Mouse (Mus musculus) embryonic facial prominence, embryonic 10.5 days (tissue): ENCODE data around the gene Thap8. TPM values are rescaled to one million over a fixed set of nuclear protein-coding genes. Genes with fewer than 3 reads are reported as not detected.

Experiments
- DNase-seq: peaks from one replicate; pipeline ENCODE4 v3.0.0-alpha.2; 2017; ENCODE audit warnings: low spot score
- H3K27ac ChIP-seq: fragments of 300-500 bp; sonication (generic); replicated peaks from 2 replicates; pipeline ENCODE4 v1.5.1; 2016; ENCODE audit warnings: mild to moderate bottlenecking
- H3K27me3 ChIP-seq: fragments of 300-500 bp; sonication (generic); replicated peaks from 2 replicates; pipeline ENCODE4 v1.6.1; 2016; ENCODE audit warnings: low read depth, mild to moderate bottlenecking; ENCODE audit not compliant: poor library complexity, severe bottlenecking
- H3K36me3 ChIP-seq: fragments of 300-500 bp; sonication (generic); replicated peaks from 2 replicates; pipeline ENCODE4 v1.6.1; 2016; ENCODE audit warnings: mild to moderate bottlenecking, moderate library complexity
- H3K4me1 ChIP-seq: fragments of 300-500 bp; sonication (generic); 2 replicates; pipeline ENCODE4 v1.6.1; 2016
- H3K4me3 ChIP-seq: fragments of 300-500 bp; sonication (generic); 2 replicates; pipeline ENCODE4 v1.5.1; 2016; ENCODE audit warnings: mild to moderate bottlenecking, moderate library complexity
- H3K9me3 ChIP-seq: fragments of 300-500 bp; sonication (generic); 2 replicates; pipeline ENCODE4 v1.6.1; 2016; ENCODE audit warnings: mild to moderate bottlenecking
- WGBS: fragments of 180-500 bp; shearing (Covaris S2); methylation state at CpG from one replicate; pipeline ENCODE4 v1.1.7; 2016; 5-methylcytosine and 5-hydroxymethylcytosine counted together
- polyA plus RNA-seq: library from polyadenylated mRNA; unstranded; fragments of >200 nt; fragmentation: Nextera tagmentation; extraction: Ambion mirVana; gene quantifications from 2 replicates; pipeline ENCODE4 v1.2.1, GENCODE M21; 2016

Gene Thap8
- polyA plus RNA-seq, 1 experiment from 2014 or later, result 0.90 TPM

- no peaks in the 10 kb centered on the region for H3K27me3 ChIP-seq
- H3K27ac ChIP-seq, result no peak overlapping the region
- H3K4me1 ChIP-seq, result no peaks in the 10 kb centered on the region
- no peak overlapping the region for H3K4me3 ChIP-seq
- no peaks in the 10 kb centered on the region for H3K9me3 ChIP-seq
- DNase-seq, result no peak
- 93% methylated on average over 5 of the region's 5 CpGs for WGBS
- H3K36me3 ChIP-seq, result peaks cover 87% of the 10 kb centered on the region
Observed at GRCm38 (mm10) chr7:30265531-30265930, 14.4 kb upstream of the Thap8 start.

- Histone ChIP-seq H3K9me3 (no peaks in the 10 kb centered on the region), H3K36me3 (peaks cover 89% of the 10 kb centered on the region), H3K27ac (no peak overlapping the region), H3K4me1 (no peaks in the 10 kb centered on the region), H3K27me3 (no peaks in the 10 kb centered on the region), H3K4me3 (no peak overlapping the region)
- WGBS, result 89% methylated on average over 7 of the region's 7 CpGs
- DNase-seq, result no peak
Observed at GRCm38 (mm10) chr7:30265935-30266334, 14.0 kb upstream of the Thap8 start.

DNA sequence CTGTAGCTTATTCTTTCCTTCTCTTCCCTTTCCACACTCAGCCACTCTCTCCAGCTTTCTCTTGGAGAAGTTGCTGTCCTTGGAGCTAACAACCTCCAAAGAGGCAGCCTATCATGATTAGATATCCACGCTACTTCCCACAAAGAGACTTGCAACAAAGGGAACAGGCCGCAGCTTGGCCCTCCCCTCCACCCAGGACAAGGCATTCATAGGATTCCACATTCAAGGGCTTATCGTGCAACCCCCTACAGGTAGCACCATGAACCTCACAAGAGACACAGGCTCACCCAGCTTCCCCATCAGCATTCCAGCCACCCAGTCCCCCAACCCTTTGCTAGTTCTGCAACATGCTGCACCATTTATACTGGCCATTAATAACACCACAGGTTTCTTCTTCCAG is 13.1 kb upstream of the Thap8 start:
- no peak overlapping the region for H3K27ac ChIP-seq
- H3K4me3 ChIP-seq, result no peak overlapping the region
- WGBS, result 89% methylated on average over 3 of the region's 3 CpGs
- H3K27me3 ChIP-seq, result no peaks in the 10 kb centered on the region
- H3K9me3 ChIP-seq, result no peaks in the 10 kb centered on the region
- DNase-seq, result no peak
- H3K36me3 ChIP-seq, result peaks cover 89% of the 10 kb centered on the region
- H3K4me1 ChIP-seq, result no peaks in the 10 kb centered on the region

DNA sequence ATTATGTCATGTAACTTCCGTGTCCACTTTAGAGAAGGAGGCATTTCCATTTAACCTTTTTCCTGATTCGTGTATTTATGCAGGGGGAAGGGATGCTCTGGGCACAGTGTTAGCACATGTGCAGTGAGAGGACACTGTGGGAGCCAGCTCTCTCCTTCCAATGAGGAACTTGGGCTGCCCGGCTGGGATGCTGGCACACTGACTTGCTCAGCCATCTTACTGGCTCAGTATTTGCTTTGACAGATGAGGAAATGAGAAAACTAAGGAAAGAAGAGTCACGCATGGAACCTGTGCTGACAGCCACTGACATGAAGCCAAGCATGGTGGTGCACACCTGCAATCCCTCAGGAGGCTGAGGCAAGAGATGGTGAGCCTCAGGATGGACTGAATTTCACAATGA is 10.3 kb upstream of the Thap8 start:
- WGBS, result 90% methylated on average over 4 of the region's 4 CpGs
- H3K27ac ChIP-seq, result no peak overlapping the region
- no peak overlapping the region for H3K4me3 ChIP-seq
- no peaks in the 10 kb centered on the region for H3K27me3 ChIP-seq
- H3K36me3 ChIP-seq, result peaks cover 91% of the 10 kb centered on the region
- H3K9me3 ChIP-seq, result no peaks in the 10 kb centered on the region
- H3K4me1 ChIP-seq, result no peaks in the 10 kb centered on the region
- no peak for DNase-seq

- no peak overlapping the region for H3K27ac ChIP-seq
- no peak overlapping the region for H3K4me3 ChIP-seq
- DNase-seq, result no peak
- H3K4me1 ChIP-seq, result peaks cover 7% of the 10 kb centered on the region
- H3K9me3 ChIP-seq, result no peaks in the 10 kb centered on the region
- 77% methylated on average over 6 of the region's 6 CpGs for WGBS
- H3K27me3 ChIP-seq, result no peaks in the 10 kb centered on the region
- H3K36me3 ChIP-seq, result peaks cover 45% of the 10 kb centered on the region
Observed at GRCm38 (mm10) chr7:30274383-30274782, 5.5 kb upstream of the Thap8 start.

DNA sequence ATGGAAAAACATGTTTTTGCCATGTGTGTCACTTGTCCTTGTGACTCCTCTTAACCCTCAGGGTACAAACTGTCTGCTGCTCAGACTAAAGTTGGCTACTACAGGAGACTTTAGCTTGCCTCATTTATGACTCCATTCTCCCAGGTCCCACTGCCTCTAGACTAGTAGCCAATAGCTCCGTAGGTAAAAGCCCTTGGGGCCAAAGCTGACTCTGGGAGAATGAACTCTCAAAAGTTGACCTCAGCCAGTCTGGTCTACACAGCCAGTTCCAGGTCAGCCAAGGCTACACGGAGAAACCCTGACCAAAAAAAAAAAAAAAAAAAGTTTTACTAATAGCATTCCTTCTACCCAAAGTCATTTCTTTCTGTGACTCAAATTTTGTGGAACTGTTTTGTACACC is 983 bp upstream of the Thap8 start:
- Histone ChIP-seq H3K4me1 (peaks cover 20% of the 10 kb centered on the region), H3K27ac (no peak overlapping the region), H3K27me3 (no peaks in the 10 kb centered on the region), H3K4me3 (peak overlapping the region; percentile 78; the same call in 1 of the 2 replicates), H3K9me3 (no peaks in the 10 kb centered on the region), H3K36me3 (0 out of 2 replicates have a peak, but pooled peaks cover 1% of the 10 kb centered on the region)
- no peak for DNase-seq
- 52% methylated on average over 2 of the region's 2 CpGs for WGBS

GRCm38 (mm10) chr7:30279536-30279935 is 358 bp upstream of the Thap8 start:
- peak overlapping the region; percentile 78 for H3K4me3 ChIP-seq
- H3K36me3 ChIP-seq, result no peaks in the 10 kb centered on the region
- DNase-seq, result no peak
- under 1% methylated on average over 6 of the region's 6 CpGs for WGBS
- no peaks in the 10 kb centered on the region for H3K9me3 ChIP-seq
- peak overlapping the region; percentile 86 for H3K27ac ChIP-seq
- no peaks in the 10 kb centered on the region for H3K27me3 ChIP-seq
- H3K4me1 ChIP-seq, result peaks cover 20% of the 10 kb centered on the region

DNA sequence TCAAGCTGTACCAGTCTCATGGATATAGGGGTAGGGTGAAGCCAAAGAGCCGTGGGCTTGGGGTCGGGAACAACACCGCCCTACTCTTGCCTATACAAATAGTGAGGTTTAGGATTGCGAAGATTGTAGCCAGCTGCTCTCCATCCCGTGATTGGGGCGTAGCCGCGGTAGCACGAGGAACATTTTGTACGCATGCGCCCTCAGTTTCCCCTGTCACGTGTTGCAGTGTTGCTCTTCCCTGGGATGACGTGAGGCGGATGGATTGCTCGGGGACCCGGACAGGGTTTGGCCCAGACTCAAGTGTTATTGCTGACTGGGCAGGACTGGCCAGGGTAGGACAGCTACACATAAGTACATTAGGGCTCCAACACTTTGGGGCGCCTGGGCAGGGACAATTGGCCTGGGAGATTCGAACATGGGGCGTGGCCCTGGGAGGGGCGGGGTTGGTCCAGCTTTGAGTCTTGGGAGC is 810 bp downstream of the Thap8 start:
- DNase-seq, result peak; percentile 85
- H3K27me3 ChIP-seq, result no peaks in the 10 kb centered on the region
- no peaks in the 10 kb centered on the region for H3K9me3 ChIP-seq
- peak overlapping the region; percentile 78 for H3K4me3 ChIP-seq
- H3K27ac ChIP-seq, result peak overlapping the region; percentile 86
- WGBS, result under 1% methylated on average over 20 of the region's 20 CpGs
- no peaks in the 10 kb centered on the region for H3K36me3 ChIP-seq
- peaks cover 20% of the 10 kb centered on the region for H3K4me1 ChIP-seq

DNA sequence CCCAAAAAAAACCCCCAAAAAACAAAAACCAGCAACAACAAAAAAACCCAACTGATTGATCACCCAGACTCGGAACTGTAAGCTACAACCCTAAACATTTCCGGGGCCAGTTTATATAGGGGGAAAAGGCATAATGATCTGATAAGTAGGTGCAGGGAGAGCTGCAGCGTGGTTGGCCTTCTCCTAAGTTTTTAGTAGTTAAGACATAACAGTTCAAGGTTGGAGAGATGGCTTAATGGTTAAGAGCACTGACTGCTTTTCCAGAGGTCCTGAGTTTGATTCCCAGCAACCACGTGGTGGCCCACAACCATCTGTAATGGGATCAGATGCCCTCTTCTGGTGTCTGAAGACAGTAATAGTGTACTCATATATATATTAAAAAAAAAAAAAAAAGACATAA is 1.6 kb downstream of the Thap8 start:
- no peak for DNase-seq
- Histone ChIP-seq H3K9me3 (no peaks in the 10 kb centered on the region), H3K4me1 (peaks cover 20% of the 10 kb centered on the region), H3K27ac (no peak overlapping the region), H3K4me3 (no peak overlapping the region; the same call in 1 of the 2 replicates), H3K27me3 (no peaks in the 10 kb centered on the region), H3K36me3 (no peaks in the 10 kb centered on the region)
- WGBS, result 82% methylated on average over 4 of the region's 4 CpGs

GRCm38 (mm10) chr7:30282740-30283139 is 2.8 kb downstream of the Thap8 start:
- peaks cover 20% of the 10 kb centered on the region for H3K4me1 ChIP-seq
- no peaks in the 10 kb centered on the region for H3K36me3 ChIP-seq
- DNase-seq, result no peak
- H3K27ac ChIP-seq, result no peak overlapping the region
- WGBS, result 80% methylated on average over 7 of the region's 7 CpGs
- H3K9me3 ChIP-seq, result no peaks in the 10 kb centered on the region
- H3K27me3 ChIP-seq, result no peaks in the 10 kb centered on the region
- H3K4me3 ChIP-seq, result no peak overlapping the region

- H3K27me3 ChIP-seq, result peaks cover 11% of the 10 kb centered on the region; the same call in 1 of the 2 replicates
- no peak for DNase-seq
- H3K36me3 ChIP-seq, result no peaks in the 10 kb centered on the region
- H3K4me3 ChIP-seq, result no peak overlapping the region
- peaks cover 20% of the 10 kb centered on the region for H3K4me1 ChIP-seq
- H3K9me3 ChIP-seq, result no peaks in the 10 kb centered on the region
- H3K27ac ChIP-seq, result no peak overlapping the region
- WGBS, result 71% methylated on average over 8 of the region's 8 CpGs
Observed at GRCm38 (mm10) chr7:30286701-30287410, 7.0 kb downstream of the Thap8 start.

GRCm38 (mm10) chr7:30288046-30288445 is 8.2 kb downstream of the Thap8 start:
- no peaks in the 10 kb centered on the region for H3K9me3 ChIP-seq
- peaks cover 6% of the 10 kb centered on the region for H3K36me3 ChIP-seq
- WGBS, result 73% methylated on average over 6 of the region's 6 CpGs
- DNase-seq, result no peak
- H3K4me3 ChIP-seq, result no peak overlapping the region
- H3K27ac ChIP-seq, result no peak overlapping the region
- peaks cover 31% of the 10 kb centered on the region for H3K4me1 ChIP-seq
- H3K27me3 ChIP-seq, result peaks cover 11% of the 10 kb centered on the region; the same call in 1 of the 2 replicates

DNA sequence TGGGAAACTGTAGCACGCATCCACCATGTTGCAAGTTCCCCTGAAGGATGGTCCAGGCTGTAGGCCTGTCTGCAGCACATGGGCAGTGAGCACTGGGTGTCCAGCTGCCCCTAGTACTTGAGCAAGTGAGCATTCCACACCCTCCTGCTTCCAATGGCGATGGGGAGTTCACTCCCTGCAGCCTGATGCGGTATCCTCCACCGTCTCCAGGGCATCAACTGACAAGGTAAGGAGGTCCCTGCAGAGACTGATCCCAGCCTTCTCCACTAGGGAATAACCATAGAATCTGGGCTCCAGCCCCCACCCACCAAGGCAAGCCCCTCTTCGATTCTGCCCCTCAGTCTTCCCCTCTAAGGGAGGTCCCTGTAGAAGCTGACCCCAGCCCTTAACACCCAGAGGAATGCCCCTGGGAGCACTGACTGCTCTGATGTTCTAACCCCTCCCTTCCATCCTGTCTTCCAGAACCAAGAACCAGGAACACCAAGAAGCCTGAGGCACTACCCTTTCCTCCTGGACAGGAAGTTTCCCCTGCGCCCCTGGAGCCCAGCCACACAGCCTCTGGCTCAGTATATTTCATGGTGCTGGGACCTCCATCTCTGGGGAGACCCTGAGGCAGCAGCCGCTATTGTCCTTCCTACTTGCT is 9.3 kb downstream of the Thap8 start:
- H3K9me3 ChIP-seq, result no peaks in the 10 kb centered on the region
- no peak for DNase-seq
- H3K4me3 ChIP-seq, result peak overlapping the region; percentile 14; the same call in 1 of the 2 replicates
- 61% methylated on average over 7 of the region's 7 CpGs for WGBS
- peaks cover 11% of the 10 kb centered on the region; the same call in 1 of the 2 replicates for H3K27me3 ChIP-seq
- H3K4me1 ChIP-seq, result peaks cover 31% of the 10 kb centered on the region
- H3K27ac ChIP-seq, result peak overlapping the region; percentile 75
- peaks cover 17% of the 10 kb centered on the region for H3K36me3 ChIP-seq
